13 mouse cellular contexts compared by ENCODE assay signal in genomic region chr1:130699937-130700633, GRCm38 (mm10). TPM values are rescaled to one million over a fixed set of nuclear protein-coding genes. Genes with fewer than 3 reads are reported as not detected.
DNase-seq lines count a peak whose midpoint lies in the region; ATAC-seq and TF ChIP-seq lines count a peak whose summit lies in the region.
"Had no signal": no experiment of that assay in that cellular context is flagged by ENCODE, and none has a peak within 500 bp of the region (broad histone marks: within the 10 kb centered on the region; RNA-seq: fewer than 3 reads in every experiment).

No protein-coding gene starts in this region.

- peak; percentile 75 for DNase-seq in liver, adult 2 months (ENCODE audit: extremely low read depth, low read depth, low spot score)
- DNase-seq in liver (no peak), adipocyte (ENCODE audit: low spot score) (no peak)
- peak; percentile 64 to 78 for DNase-seq in cerebellum, postnatal 25 days
- peak; percentile 42 for DNase-seq in left cerebral cortex, postnatal 4 days
- DNase-seq in thymus, postnatal 25 days, result peak; percentile 22
- DNase-seq in natural killer cell, adult 2 months (ENCODE audit: low spot score in 2 of 2), result no peak

- H3K27ac ChIP-seq in liver, adult 2 months (replicated peaks; ENCODE audit: insufficient read depth, low read depth, low read length), result no peak overlapping the region
- no peak overlapping the region for H3K27ac ChIP-seq in liver, embryonic 12.5 days
- H3K27ac ChIP-seq: kidney, embryonic 15.5 days; liver, embryonic 15.5 days; neural tube, embryonic 12.5 days; stomach, embryonic 15.5 days had no signal

- peaks cover 3% of the 10 kb centered on the region; the same call in 1 of the 2 replicates for H3K4me1 ChIP-seq in liver, adult 2 months (ENCODE audit: control insufficient read depth, insufficient read depth, low read length)
- peaks cover 9% of the 10 kb centered on the region; the same call in 1 of the 2 replicates for H3K4me1 ChIP-seq in liver, embryonic 12.5 days
- H3K4me1 ChIP-seq: kidney, embryonic 15.5 days; neural tube, embryonic 12.5 days; stomach, embryonic 15.5 days had no signal

- no peak for TF ChIP-seq CTCF in liver, adult 2 months (IDR thresholded peaks at IDR 0.05; ENCODE audit: low read depth, low read length)

- no peak overlapping the region for H3K4me2 ChIP-seq in liver, embryonic 12.5 days
- H3K4me2 ChIP-seq: kidney, embryonic 15.5 days; liver, embryonic 15.5 days; neural tube, embryonic 12.5 days; stomach, embryonic 15.5 days had no signal

- no peak for ATAC-seq in liver, embryonic 12.5 days

- no peaks in the 10 kb centered on the region for H3K27me3 ChIP-seq in liver, adult 2 months (ENCODE audit: control insufficient read depth, insufficient read depth, low read length)
- no peaks in the 10 kb centered on the region for H3K27me3 ChIP-seq in liver, embryonic 12.5 days (replicated peaks)
- H3K27me3 ChIP-seq: kidney, embryonic 15.5 days; liver, embryonic 15.5 days; neural tube, embryonic 12.5 days; stomach, embryonic 15.5 days had no signal

- intact Hi-C loops in left cerebral cortex, postnatal 4 days (cut with DNase I), result no loop called here

- H3K9me3 ChIP-seq in liver, embryonic 12.5 days (replicated peaks), result no peaks in the 10 kb centered on the region
- H3K9me3 ChIP-seq: G1E; kidney, embryonic 15.5 days; liver, embryonic 15.5 days; neural tube, embryonic 12.5 days; stomach, embryonic 15.5 days had no signal

- peaks cover 66% of the 10 kb centered on the region for H3K36me3 ChIP-seq in liver, adult 2 months (ENCODE audit: control insufficient read depth, insufficient read depth, low read length)
- peaks cover 94% of the 10 kb centered on the region for H3K36me3 ChIP-seq in liver, embryonic 12.5 days

- H3K79me2 ChIP-seq in liver, adult 2 months (ENCODE audit: control insufficient read depth, insufficient read depth, low read length), result no peaks in the 10 kb centered on the region

- 59% methylated on average over 10 of the region's 10 CpGs for WGBS in liver, adult 2 months
- WGBS in liver, embryonic 12.5 days (ENCODE audit: insufficient replicate concordance), result 90% methylated on average over 10 of the region's 10 CpGs

- no peak for TF ChIP-seq POLR2A in liver, adult 2 months (IDR thresholded peaks at IDR 0.05; ENCODE audit: extremely low read depth, insufficient read depth, low read length)

- H3K9ac ChIP-seq in liver, adult 2 months (ENCODE audit: low read depth, low read length), result no peak overlapping the region
- no peak overlapping the region for H3K9ac ChIP-seq in liver, embryonic 12.5 days
- H3K9ac ChIP-seq: kidney, embryonic 15.5 days; liver, embryonic 15.5 days; neural tube, embryonic 12.5 days; stomach, embryonic 15.5 days had no signal

- no peak overlapping the region for H3K4me3 ChIP-seq in liver, adult 2 months (ENCODE audit: insufficient read depth, low read depth, low read length)
- H3K4me3 ChIP-seq in liver, embryonic 12.5 days, result no peak overlapping the region
- H3K4me3 ChIP-seq: kidney, embryonic 15.5 days; liver, embryonic 15.5 days; neural tube, embryonic 12.5 days; stomach, embryonic 15.5 days had no signal

RNA-seq across cellular contexts. Expression of gene Gm29427, which starts 15.5 kb away (rescaled TPM):
- 0.20 TPM in 1 of 2 replicates, not detected in the other for total RNA-seq in liver, adult 2 months (2014; rRNA removed)
- polyA plus RNA-seq in liver, adult 2 months (2012; rRNA removed), result not detected in 2 replicates
- total RNA-seq in left cerebral cortex, postnatal 4 days (2021), result not detected
- not detected in 2 replicates for polyA plus RNA-seq in liver, embryonic 12.5 days (2016; fragmentation: Nextera tagmentation; extraction: Ambion mirVana)
- polyA plus RNA-seq: G1E; kidney, embryonic 15.5 days; liver, embryonic 15.5 days; neural tube, embryonic 12.5 days; stomach, embryonic 15.5 days had no signal

RNA-seq across cellular contexts. Expression of gene Yod1, which starts 17.0 kb away (rescaled TPM):
- total RNA-seq in liver, adult 2 months (2014; rRNA removed), result 8.9 and 9.0 TPM in 2 replicates
- 1.3 and 1.4 TPM in 2 replicates for polyA plus RNA-seq in liver, adult 2 months (2012; rRNA removed)
- total RNA-seq in left cerebral cortex, postnatal 4 days (2021), result 10 to 100 TPM; 11.1 to 12.0 TPM
- 49.3 and 49.7 TPM in 2 replicates for polyA plus RNA-seq in liver, embryonic 12.5 days (2016; fragmentation: Nextera tagmentation; extraction: Ambion mirVana)

RNA-seq across cellular contexts. Expression of gene Pfkfb2, which starts 29.0 kb away (rescaled TPM):
- 17.8 and 19.5 TPM in 2 replicates for total RNA-seq in liver, adult 2 months (2014; rRNA removed)
- 5.3 and 8.5 TPM in 2 replicates for polyA plus RNA-seq in liver, adult 2 months (2012; rRNA removed)
- 10 to 100 TPM; 52.4 to 53.6 TPM for total RNA-seq in left cerebral cortex, postnatal 4 days (2021)
- polyA plus RNA-seq in liver, embryonic 12.5 days (2016; fragmentation: Nextera tagmentation; extraction: Ambion mirVana), result 7.1 and 9.0 TPM in 2 replicates

RNA-seq across cellular contexts. Expression of gene AA986860, which starts 31.7 kb away (rescaled TPM):
- 0.65 and 0.74 TPM in 2 replicates for total RNA-seq in liver, adult 2 months (2014; rRNA removed)
- polyA plus RNA-seq in liver, adult 2 months (2012; rRNA removed), result 0.18 and 0.25 TPM in 2 replicates
- total RNA-seq in left cerebral cortex, postnatal 4 days (2021), result under 1 TPM; 0.30 to 0.38 TPM
- 8.0 and 8.5 TPM in 2 replicates for polyA plus RNA-seq in liver, embryonic 12.5 days (2016; fragmentation: Nextera tagmentation; extraction: Ambion mirVana)

RNA-seq across cellular contexts. Expression of gene C4bp, which starts 38.7 kb away (rescaled TPM):
- 368 and 394 TPM in 2 replicates for total RNA-seq in liver, adult 2 months (2014; rRNA removed)
- polyA plus RNA-seq in liver, adult 2 months (2012; rRNA removed), result 151 and 182 TPM in 2 replicates
- not detected for total RNA-seq in left cerebral cortex, postnatal 4 days (2021)
- 0.35 and 0.38 TPM in 2 replicates for polyA plus RNA-seq in liver, embryonic 12.5 days (2016; fragmentation: Nextera tagmentation; extraction: Ambion mirVana)
- polyA plus RNA-seq: G1E; neural tube, embryonic 12.5 days had no signal

Comparison
In these comparisons a context has a peak if more than half of its experiments do, and no peak if none do; other contexts are left out.
1. DNase-seq: peak in liver, adult 2 months (single experiment), cerebellum, postnatal 25 days (2 of 2), left cerebral cortex, postnatal 4 days (single experiment) and thymus, postnatal 25 days (single experiment); none in liver (single experiment), adipocyte (single experiment) and natural killer cell, adult 2 months (0 of 2).